Mouse (Mus musculus): ENCODE results near the gene Hspa1b. TPM values are rescaled to one million over a fixed set of nuclear protein-coding genes. Genes with fewer than 3 reads are reported as not detected.
A peak's percentile ranks its signal among the peaks of the same experiment; 100 is the strongest.
"Not testable (repeated sequence)": the region's sequence is repeated elsewhere in the genome, so short reads cannot be mapped to it uniquely, and the experiment has no call there.

Hspa1b gene
- polyA plus RNA-seq, 1 experiment from 2014 or later = 0.41 TPM

DNA sequence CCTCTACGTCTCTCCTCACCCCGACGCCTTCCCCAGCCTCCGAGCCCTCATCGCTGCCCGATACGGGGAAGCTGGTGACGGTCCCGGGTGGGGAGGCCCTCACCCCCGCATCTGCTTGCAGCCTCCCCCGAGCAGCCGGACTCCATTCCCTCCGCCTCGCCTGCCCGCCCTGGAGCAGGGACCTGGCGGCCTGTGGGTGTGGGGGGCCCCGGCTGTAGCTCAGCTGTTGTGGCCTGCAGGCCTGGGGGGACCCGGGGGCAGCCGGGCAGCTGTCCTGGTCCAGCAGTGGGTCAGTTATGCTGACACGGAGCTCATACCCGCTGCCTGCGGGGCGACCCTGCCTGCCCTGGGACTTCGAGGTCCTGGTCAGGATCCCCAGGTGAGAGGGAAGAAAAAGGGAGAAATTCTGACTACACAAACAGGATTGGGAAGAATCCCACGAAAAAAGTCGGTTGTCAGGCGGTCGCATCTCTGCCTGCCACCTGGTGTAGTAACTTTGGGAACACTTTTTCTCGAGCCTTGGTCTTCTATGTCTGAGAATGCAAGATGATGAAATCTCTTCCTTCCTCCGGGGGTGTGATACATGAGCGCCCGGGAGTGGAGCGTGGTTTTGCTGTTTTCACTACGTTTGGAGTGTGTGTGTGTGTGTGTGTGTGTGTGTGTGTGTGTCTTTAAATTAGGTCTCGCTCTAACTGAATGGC, 42.6 kb upstream of the Hspa1b start:
- no peaks in the 10 kb centered on the region for H3K27me3 ChIP-seq (replicated peaks; ENCODE audit: control insufficient read depth, insufficient read depth, low read length)
- DNase-seq (ENCODE audit: low spot score) (no peak), ATAC-seq (replicated peaks; ENCODE audit: low FRiP score) (peak; percentile 9)
- H3K9me3 ChIP-seq (ENCODE audit: control insufficient read depth, low read length) = no peaks in the 10 kb centered on the region
- peak overlapping the region; percentile 99 for H3K27ac ChIP-seq (ENCODE audit: low read depth, low read length)
- peaks cover 52% of the 10 kb centered on the region for H3K4me1 ChIP-seq (replicated peaks; ENCODE audit: control insufficient read depth, insufficient read depth, low read length)
- H3K36me3 ChIP-seq (ENCODE audit: control insufficient read depth, insufficient read depth, low read length) = peaks cover 47% of the 10 kb centered on the region
- peak overlapping the region; percentile 99 for H3K9ac ChIP-seq (ENCODE audit: low read depth, low read length)
- WGBS = under 1% methylated on average over 35 of the region's 35 CpGs
- peak overlapping the region; percentile 98 for H3K4me2 ChIP-seq
- H3K4me3 ChIP-seq (ENCODE audit: low read depth, low read length) = peak overlapping the region; percentile 98

DNA sequence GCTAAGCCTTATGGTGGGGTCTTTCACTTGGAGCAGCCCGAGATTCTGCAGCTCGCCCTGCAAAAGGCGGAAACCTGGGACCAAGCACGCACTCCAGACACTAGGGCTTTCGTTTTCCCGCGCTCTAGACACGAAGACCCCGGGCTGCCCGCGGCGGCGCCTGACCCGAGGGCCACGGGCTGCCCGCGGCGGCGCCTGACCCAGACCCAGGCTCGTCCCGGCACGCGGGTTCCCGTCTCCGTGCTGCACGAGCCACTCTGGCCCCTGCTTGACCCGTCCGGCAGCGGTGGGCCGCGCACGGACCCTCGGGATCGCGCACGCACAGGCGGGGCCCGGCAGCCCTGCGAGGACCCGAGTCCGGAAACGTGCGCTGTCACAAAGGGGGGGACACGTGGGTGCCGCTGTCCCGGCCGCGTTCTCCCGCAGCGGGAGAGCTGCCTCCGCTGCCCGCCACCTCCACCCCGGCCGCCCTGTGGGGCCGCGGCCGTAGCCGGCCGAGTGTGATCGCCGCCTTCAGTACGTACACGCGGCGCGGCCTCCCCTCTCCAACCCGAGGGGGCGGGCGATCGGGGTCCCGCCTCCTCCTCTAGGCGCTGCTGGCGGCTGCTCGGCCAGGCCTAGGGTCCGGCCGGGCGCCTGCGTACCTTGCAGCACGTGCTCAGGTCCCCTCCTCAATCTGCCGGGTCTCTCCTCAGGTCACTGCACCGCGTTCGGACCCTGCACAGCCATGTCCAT, 41.8 kb upstream of the Hspa1b start, which contains the start of gene Vars:
Gene Vars (plus strand): TSS at position 271 of the 735 bp plus-strand sequence.
- under 1% methylated on average over 79 of the region's 83 CpGs for WGBS
- Histone ChIP-seq H3K9me3 (ENCODE audit: control insufficient read depth, low read length) (no peaks in the 10 kb centered on the region), H3K4me2 (peak within 1 kb of the TSS; percentile 98), H3K27me3 (replicated peaks; ENCODE audit: control insufficient read depth, insufficient read depth, low read length) (no peaks in the 10 kb centered on the region), H3K27ac (ENCODE audit: low read depth, low read length) (peak within 1 kb of the TSS; percentile 99), H3K9ac (ENCODE audit: low read depth, low read length) (peak within 1 kb of the TSS; percentile 99), H3K4me1 (replicated peaks; ENCODE audit: control insufficient read depth, insufficient read depth, low read length) (peaks cover 54% of the 10 kb centered on the region), H3K36me3 (ENCODE audit: control insufficient read depth, insufficient read depth, low read length) (peaks cover 48% of the 10 kb centered on the region), H3K4me3 (ENCODE audit: low read depth, low read length) (peak within 1 kb of the TSS; percentile 98)
- ATAC-seq (replicated peaks; ENCODE audit: low FRiP score) = peak; percentile 84
- peak; percentile 97 for DNase-seq (ENCODE audit: low spot score)

DNA sequence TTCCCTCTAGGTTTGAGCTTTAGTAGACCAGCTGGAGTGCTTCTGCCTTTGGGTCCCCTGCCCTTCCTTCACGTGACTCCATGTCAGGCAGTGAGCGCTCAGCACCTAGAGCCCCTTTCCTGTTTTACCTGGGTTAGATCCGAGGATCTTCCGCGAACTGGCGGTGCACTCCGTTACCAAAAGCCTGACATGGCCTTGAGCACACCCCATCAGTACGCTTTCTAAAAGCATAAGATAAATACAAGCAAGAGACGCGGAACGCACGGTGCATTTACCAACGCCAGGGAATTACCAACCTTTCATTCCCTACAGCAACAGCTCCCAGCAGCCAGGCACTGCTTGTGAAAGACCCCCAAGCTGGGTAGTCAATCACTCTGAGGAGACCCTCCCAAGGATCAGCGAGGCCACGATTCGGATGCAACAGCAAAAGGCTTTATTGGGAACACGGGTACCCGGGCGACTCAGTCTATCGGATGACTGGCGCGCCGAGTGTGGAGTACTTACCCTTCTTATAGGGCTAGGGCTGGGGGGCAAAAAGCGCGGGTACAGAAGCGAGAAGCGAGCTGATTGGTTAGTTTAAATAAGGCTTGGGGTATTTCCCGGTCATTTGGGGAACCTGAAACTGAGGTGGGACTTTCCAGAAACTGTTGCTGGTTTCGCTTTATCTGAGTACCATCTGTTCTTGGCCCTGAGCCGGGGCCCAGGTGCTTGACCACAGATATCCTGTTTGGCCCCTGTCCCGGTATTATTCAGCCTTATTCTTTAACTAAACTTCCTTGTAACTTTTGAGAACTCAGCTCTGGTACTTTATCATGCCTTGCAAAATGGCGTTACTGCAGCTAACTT, 41.1 kb upstream of the Hspa1b start:
- ATAC-seq (replicated peaks; ENCODE audit: low FRiP score) = peak; percentile 24; the same call in 1 of the 2 replicates
- not testable (repeated sequence) for H3K27me3 ChIP-seq (replicated peaks; ENCODE audit: control insufficient read depth, insufficient read depth, low read length); H3K9me3 ChIP-seq (ENCODE audit: control insufficient read depth, low read length)
- peak overlapping the region; percentile 99 for H3K27ac ChIP-seq (ENCODE audit: low read depth, low read length)
- H3K36me3 ChIP-seq (ENCODE audit: control insufficient read depth, insufficient read depth, low read length) = peaks cover 41% of the 10 kb centered on the region
- peak overlapping the region; percentile 99 for H3K9ac ChIP-seq (ENCODE audit: low read depth, low read length)
- DNase-seq (ENCODE audit: low spot score) = peak; percentile 69
- H3K4me2 ChIP-seq = peak overlapping the region; percentile 98
- H3K4me3 ChIP-seq (ENCODE audit: low read depth, low read length) = peak overlapping the region; percentile 98
- 13% methylated on average over 29 of the region's 32 CpGs for WGBS
- peaks cover 54% of the 10 kb centered on the region for H3K4me1 ChIP-seq (replicated peaks; ENCODE audit: control insufficient read depth, insufficient read depth, low read length)

- H3K4me2 ChIP-seq = peak overlapping the region; percentile 98
- no peaks in the 10 kb centered on the region for H3K27me3 ChIP-seq (replicated peaks; ENCODE audit: control insufficient read depth, insufficient read depth, low read length)
- H3K4me3 ChIP-seq (ENCODE audit: low read depth, low read length) = peak overlapping the region; percentile 55
- H3K36me3 ChIP-seq (ENCODE audit: control insufficient read depth, insufficient read depth, low read length) = peaks cover 30% of the 10 kb centered on the region
- WGBS = 81% methylated on average over 15 of the region's 15 CpGs
- DNase-seq (ENCODE audit: low spot score) = no peak
- no peaks in the 10 kb centered on the region for H3K9me3 ChIP-seq (ENCODE audit: control insufficient read depth, low read length)
- H3K27ac ChIP-seq (ENCODE audit: low read depth, low read length) = peak overlapping the region; percentile 99
- no peak for ATAC-seq (replicated peaks; ENCODE audit: low FRiP score)
- H3K9ac ChIP-seq (ENCODE audit: low read depth, low read length) = peak overlapping the region; percentile 79
- H3K4me1 ChIP-seq (replicated peaks; ENCODE audit: control insufficient read depth, insufficient read depth, low read length) = peaks cover 45% of the 10 kb centered on the region
Observed at GRCm38 (mm10) chr17:34998526-34999430, 39.7 kb upstream of the Hspa1b start.

DNA sequence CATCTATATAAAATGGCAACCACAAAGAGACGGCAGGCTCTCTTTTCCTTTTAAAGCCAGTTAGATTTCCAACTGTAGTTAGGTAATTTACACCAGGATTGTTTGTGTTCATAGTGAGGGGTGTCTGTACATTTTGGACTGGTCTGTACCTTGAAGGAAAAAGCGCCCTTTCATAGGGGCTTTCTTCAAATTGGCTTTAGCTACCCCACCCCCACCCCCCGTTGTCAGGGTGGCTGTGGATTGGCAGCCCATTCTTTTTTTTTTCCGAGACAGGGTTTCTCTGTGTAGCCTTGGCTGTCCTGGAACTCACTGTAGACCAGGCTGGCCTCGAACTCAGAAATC, 38.1 kb upstream of the Hspa1b start:
- Histone ChIP-seq H3K4me1 (replicated peaks; ENCODE audit: control insufficient read depth, insufficient read depth, low read length) (peaks cover 28% of the 10 kb centered on the region), H3K9me3 (ENCODE audit: control insufficient read depth, low read length) (no peaks in the 10 kb centered on the region), H3K36me3 (ENCODE audit: control insufficient read depth, insufficient read depth, low read length) (peaks cover 24% of the 10 kb centered on the region), H3K4me2 (peak overlapping the region; percentile 98), H3K27ac (ENCODE audit: low read depth, low read length) (peak overlapping the region; percentile 38), H3K9ac (ENCODE audit: low read depth, low read length) (peak overlapping the region; percentile 41; the same call in 1 of the 2 replicates), H3K4me3 (ENCODE audit: low read depth, low read length) (peak overlapping the region; percentile 55), H3K27me3 (replicated peaks; ENCODE audit: control insufficient read depth, insufficient read depth, low read length) (no peaks in the 10 kb centered on the region)
- ATAC-seq (replicated peaks; ENCODE audit: low FRiP score) = no peak
- DNase-seq (ENCODE audit: low spot score) = no peak
- WGBS = 76% methylated on average over 5 of the region's 5 CpGs

DNA sequence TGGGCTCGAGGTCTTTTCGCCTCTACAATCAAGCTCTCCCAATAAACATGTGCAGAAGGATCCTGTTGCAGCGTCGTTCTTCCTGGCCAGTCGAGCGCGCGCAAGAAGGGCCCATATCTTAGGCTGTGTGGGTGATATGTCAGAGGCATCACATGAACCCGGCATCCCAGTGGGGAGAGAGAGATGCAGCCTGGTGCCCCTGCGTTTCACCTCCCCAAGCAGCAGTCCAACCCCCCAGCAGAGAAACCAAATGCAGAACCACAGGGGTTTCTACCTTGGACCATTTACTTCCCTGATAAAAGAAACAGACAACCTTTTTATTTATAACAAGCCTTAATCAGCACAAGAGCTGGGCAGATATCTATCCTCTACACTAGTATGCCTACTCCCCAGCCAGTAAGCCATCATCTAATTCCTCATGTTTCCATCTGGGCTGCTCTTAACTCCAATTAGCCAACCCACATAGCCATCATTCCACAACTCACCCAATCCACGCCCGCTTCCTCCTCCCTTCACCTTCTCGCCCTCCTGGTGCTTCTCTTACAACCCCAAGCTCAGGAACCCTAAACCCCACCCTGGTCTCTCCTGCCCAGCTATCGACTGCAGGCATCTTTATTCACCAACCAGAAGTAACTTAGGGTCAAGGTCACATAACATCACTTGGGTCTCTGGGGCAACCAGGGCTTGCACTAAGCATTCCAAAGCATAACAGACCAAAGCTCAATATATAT, 37.5 kb upstream of the Hspa1b start:
- H3K4me3 ChIP-seq (ENCODE audit: low read depth, low read length) = peak overlapping the region; percentile 55
- H3K9me3 ChIP-seq (ENCODE audit: control insufficient read depth, low read length) = no peaks in the 10 kb centered on the region
- H3K36me3 ChIP-seq (ENCODE audit: control insufficient read depth, insufficient read depth, low read length) = peaks cover 24% of the 10 kb centered on the region
- H3K27ac ChIP-seq (ENCODE audit: low read depth, low read length) = peak overlapping the region; percentile 38; the same call in 1 of the 2 replicates
- ATAC-seq (replicated peaks; ENCODE audit: low FRiP score) (no peak), DNase-seq (ENCODE audit: low spot score) (no peak)
- peak overlapping the region; percentile 41; the same call in 1 of the 2 replicates for H3K9ac ChIP-seq (ENCODE audit: low read depth, low read length)
- H3K4me2 ChIP-seq = peak overlapping the region; percentile 98
- WGBS = 75% methylated on average over 12 of the region's 14 CpGs
- peaks cover 28% of the 10 kb centered on the region for H3K4me1 ChIP-seq (replicated peaks; ENCODE audit: control insufficient read depth, insufficient read depth, low read length)
- H3K27me3 ChIP-seq (replicated peaks; ENCODE audit: control insufficient read depth, insufficient read depth, low read length) = no peaks in the 10 kb centered on the region

DNA sequence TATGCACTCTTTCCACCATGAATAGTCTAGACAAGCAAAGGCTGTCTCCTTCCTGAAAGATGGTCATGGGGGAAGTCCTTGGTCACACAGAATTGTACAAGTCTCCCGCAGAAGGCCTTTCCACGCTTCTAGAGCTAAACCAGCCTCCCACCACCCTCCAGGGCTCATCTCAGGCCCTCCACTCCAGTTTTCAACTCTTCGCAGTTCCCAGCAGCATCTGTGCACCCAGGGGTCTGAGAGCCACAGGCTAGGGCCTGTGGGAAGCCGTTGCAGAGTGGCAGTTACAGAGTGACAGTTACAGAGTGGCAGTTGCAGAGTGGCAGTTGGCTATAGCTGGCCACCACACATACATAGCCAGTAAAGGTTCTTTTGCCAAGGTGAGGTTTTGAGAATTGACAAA, 36.9 kb upstream of the Hspa1b start:
- peaks cover 27% of the 10 kb centered on the region for H3K36me3 ChIP-seq (ENCODE audit: control insufficient read depth, insufficient read depth, low read length)
- not testable (repeated sequence) for DNase-seq (ENCODE audit: low spot score); ATAC-seq (replicated peaks; ENCODE audit: low FRiP score); H3K27ac ChIP-seq (ENCODE audit: low read depth, low read length); H3K9me3 ChIP-seq (ENCODE audit: control insufficient read depth, low read length); H3K9ac ChIP-seq (ENCODE audit: low read depth, low read length); H3K27me3 ChIP-seq (replicated peaks; ENCODE audit: control insufficient read depth, insufficient read depth, low read length); H3K4me3 ChIP-seq (ENCODE audit: low read depth, low read length); H3K4me2 ChIP-seq
- H3K4me1 ChIP-seq (replicated peaks; ENCODE audit: control insufficient read depth, insufficient read depth, low read length) = peaks cover 28% of the 10 kb centered on the region
- WGBS = 91% methylated on average over 4 of the region's 4 CpGs
